Mouse (Mus musculus) spleen, postnatal 4 days (tissue): Measurements from ENCODE around the gene Minos1.

Source experiments
- DNase-seq, 2 experiments: peaks; one replicate each; pipeline ENCODE4 v3.0.0; 2022; ENCODE audit warnings: low spot score in 2 of 2

Gene Minos1

GRCm38 (mm10) chr4:139095406-139095805, 35.5 kb downstream of the Minos1 start:
- DNase-seq: no peak

- DNase-seq: no peak
These were observed 37.8 kb downstream of the Minos1 start for GRCm38 (mm10) chr4:139093196-139093530.

GRCm38 (mm10) chr4:139092356-139093195, 38.3 kb downstream of the Minos1 start, which contains the start of gene Nbl1:
TSS of gene Nbl1 (minus strand) at chr4:139092993.
- no peak for DNase-seq

GRCm38 (mm10) chr4:139091478-139092355, 39.2 kb downstream of the Minos1 start:
- no peak for DNase-seq

- no peak for DNase-seq
These were observed 39.8 kb downstream of the Minos1 start for GRCm38 (mm10) chr4:139091066-139091465.

GRCm38 (mm10) chr4:139090303-139090940, 40.5 kb downstream of the Minos1 start:
- no peak for DNase-seq

- no peak for DNase-seq
These were observed 41.8 kb downstream of the Minos1 start for GRCm38 (mm10) chr4:139088982-139089671.

GRCm38 (mm10) chr4:139086984-139087383, 43.9 kb downstream of the Minos1 start:
- DNase-seq: no peak

GRCm38 (mm10) chr4:139086037-139086436, 44.9 kb downstream of the Minos1 start:
- peak; percentile 76 to 94 for DNase-seq

GRCm38 (mm10) chr4:139085337-139085736, 45.6 kb downstream of the Minos1 start:
- no peak for DNase-seq

- DNase-seq: no peak
These were observed 47.9 kb downstream of the Minos1 start for GRCm38 (mm10) chr4:139082790-139083564.

GRCm38 (mm10) chr4:139081270-139081931, 49.5 kb downstream of the Minos1 start:
- DNase-seq: no peak

GRCm38 (mm10) chr4:139080259-139080658, 50.7 kb downstream of the Minos1 start:
- DNase-seq: no peak

- DNase-seq: no peak
These were observed 51.5 kb downstream of the Minos1 start for GRCm38 (mm10) chr4:139079439-139079838.

- DNase-seq: no peak
These were observed 52.2 kb downstream of the Minos1 start for GRCm38 (mm10) chr4:139078726-139079125.

GRCm38 (mm10) chr4:139078313-139078712, 52.6 kb downstream of the Minos1 start:
- no peak for DNase-seq

GRCm38 (mm10) chr4:139075915-139076314, 55.0 kb downstream of the Minos1 start:
- DNase-seq: no peak

GRCm38 (mm10) chr4:139075041-139075711, 55.7 kb downstream of the Minos1 start, which contains the start of gene Htr6:
TSS of gene Htr6 (minus strand) at chr4:139075570.
- no peak for DNase-seq

GRCm38 (mm10) chr4:139074060-139074459, 56.9 kb downstream of the Minos1 start:
- no peak for DNase-seq

GRCm38 (mm10) chr4:139068287-139068686, 62.6 kb downstream of the Minos1 start:
- DNase-seq: no peak
